In genomic region chr4:119400896-119401295, GRCm38 (mm10) we compare ENCODE assay signal across 26 mouse cellular contexts. TPM values are rescaled to one million over a fixed set of nuclear protein-coding genes. Genes with fewer than 3 reads are reported as not detected.
DNase-seq lines count a peak whose midpoint lies in the region; ATAC-seq and TF ChIP-seq lines count a peak whose summit lies in the region.
"Had no signal": no experiment of that assay in that cellular context is flagged by ENCODE, and none has a peak within 500 bp of the region (broad histone marks: within the 10 kb centered on the region; RNA-seq: fewer than 3 reads in every experiment).

No protein-coding gene starts in this region.

- DNase-seq in lung, postnatal 0 days (ENCODE audit: low spot score): no peak
- DNase-seq in lung, postnatal 10 days: no peak
- peak; percentile 65 for DNase-seq in ES-CJ7 (ENCODE audit: low read depth, low spot score)
- DNase-seq in hindbrain, embryonic 10.5 days (ENCODE audit: low spot score): no peak
- DNase-seq in kidney, postnatal 14 days: no peak
- DNase-seq: adrenal gland, postnatal 10 days; cerebellum, adult 8-10 months; cerebellum, postnatal 25 days; gastrocnemius, postnatal 10 days; heart, postnatal 36 days; kidney, adult 11 months; kidney, postnatal 25 days; liver, embryonic 13.5 days; midbrain, embryonic 14.5 days; retina, postnatal 1 day; right cerebral cortex, postnatal 25 days had no signal

- TF ChIP-seq CTCF in intestine, postnatal 0 days (IDR thresholded peaks at IDR 0.05; ENCODE audit: low read depth): peak; percentile 40
- peak; percentile 35 for TF ChIP-seq CTCF in lung, postnatal 0 days (IDR thresholded peaks at IDR 0.05)
- 0 out of 2 replicates have a peak, but pooled peaks have one; percentile 6 for TF ChIP-seq CTCF in cortical plate, adult 2 months (IDR thresholded peaks at IDR 0.05; ENCODE audit: extremely low read depth, insufficient read depth, low read length)

- no peaks in the 10 kb centered on the region for H3K4me1 ChIP-seq in intestine, postnatal 0 days (replicated peaks; ENCODE audit: control insufficient read depth, insufficient read depth, low read length)
- H3K4me1 ChIP-seq in intestine, embryonic 16.5 days (ENCODE audit: control insufficient read depth, insufficient read depth, low read length): no peaks in the 10 kb centered on the region
- no peaks in the 10 kb centered on the region for H3K4me1 ChIP-seq in lung, postnatal 0 days (ENCODE audit: insufficient read depth, low read depth, low read length)
- no peaks in the 10 kb centered on the region for H3K4me1 ChIP-seq in cortical plate, adult 2 months (ENCODE audit: control insufficient read depth, insufficient read depth, low read length)
- H3K4me1 ChIP-seq in hindbrain, embryonic 10.5 days (replicated peaks): no peaks in the 10 kb centered on the region
- H3K4me1 ChIP-seq: heart, embryonic 15.5 days; hindbrain, embryonic 13.5 days; limb, embryonic 13.5 days; liver, embryonic 13.5 days had no signal

- TF ChIP-seq EP300 in lung, postnatal 0 days (IDR thresholded peaks at IDR 0.05): no peak

- 59% methylated on average over 7 of the region's 7 CpGs for WGBS in intestine, postnatal 0 days
- WGBS in intestine, embryonic 16.5 days: 62% methylated on average over 7 of the region's 7 CpGs
- 58% methylated on average over 7 of the region's 7 CpGs for WGBS in lung, postnatal 0 days
- 62% methylated on average over 7 of the region's 7 CpGs for WGBS in hindbrain, embryonic 10.5 days

- 0 out of 2 replicates have a peak, but pooled peaks cover 7% of the 10 kb centered on the region for H3K9me3 ChIP-seq in intestine, postnatal 0 days (ENCODE audit: control insufficient read depth)
- H3K9me3 ChIP-seq in intestine, embryonic 16.5 days (ENCODE audit: control insufficient read depth, low read length): no peaks in the 10 kb centered on the region
- no peaks in the 10 kb centered on the region; the same call in 1 of the 2 replicates for H3K9me3 ChIP-seq in lung, postnatal 0 days (ENCODE audit: low read length)
- peaks cover 19% of the 10 kb centered on the region for H3K9me3 ChIP-seq in hindbrain, embryonic 10.5 days
- H3K9me3 ChIP-seq: liver, embryonic 13.5 days had no signal

- ATAC-seq in intestine, postnatal 0 days: no peak
- ATAC-seq in intestine, embryonic 16.5 days: no peak
- no peak for ATAC-seq in lung, postnatal 0 days
- ATAC-seq: forebrain, embryonic 16.5 days had no signal

- H3K4me3 ChIP-seq in intestine, postnatal 0 days (ENCODE audit: low read depth, low read length): no peak overlapping the region
- no peak overlapping the region for H3K4me3 ChIP-seq in intestine, embryonic 16.5 days (ENCODE audit: low read length)
- no peak overlapping the region for H3K4me3 ChIP-seq in lung, postnatal 0 days (ENCODE audit: low read depth, low read length)
- no peak overlapping the region for H3K4me3 ChIP-seq in cortical plate, adult 2 months (ENCODE audit: insufficient read depth, low read length)
- no peak overlapping the region for H3K4me3 ChIP-seq in hindbrain, embryonic 10.5 days
- H3K4me3 ChIP-seq: forebrain, embryonic 10.5 days; heart, embryonic 15.5 days; hindbrain, embryonic 13.5 days; limb, embryonic 13.5 days; liver, embryonic 13.5 days had no signal

- H3K9ac ChIP-seq in intestine, postnatal 0 days (ENCODE audit: low read depth, low read length): no peak overlapping the region
- H3K9ac ChIP-seq in intestine, embryonic 16.5 days (ENCODE audit: low read depth, low read length): no peak overlapping the region
- H3K9ac ChIP-seq in lung, postnatal 0 days (replicated peaks; ENCODE audit: low read depth): no peak overlapping the region
- H3K9ac ChIP-seq: heart, embryonic 15.5 days; hindbrain, embryonic 13.5 days; limb, embryonic 13.5 days; liver, embryonic 13.5 days had no signal

- H3K4me2 ChIP-seq in intestine, postnatal 0 days (replicated peaks; ENCODE audit: low read depth): no peak overlapping the region
- H3K4me2 ChIP-seq in intestine, embryonic 16.5 days (ENCODE audit: low read depth, low read length): no peak overlapping the region
- no peak overlapping the region for H3K4me2 ChIP-seq in lung, postnatal 0 days (replicated peaks; ENCODE audit: low read depth, low read length)
- H3K4me2 ChIP-seq: heart, embryonic 15.5 days; hindbrain, embryonic 13.5 days; limb, embryonic 13.5 days; liver, embryonic 13.5 days had no signal

- no peak for TF ChIP-seq POLR2A in cortical plate, adult 2 months (IDR thresholded peaks at IDR 0.05; ENCODE audit: extremely low read depth, insufficient read depth, low read length)

- no peaks in the 10 kb centered on the region for H3K36me3 ChIP-seq in intestine, postnatal 0 days (ENCODE audit: control insufficient read depth, insufficient read depth)
- no peaks in the 10 kb centered on the region for H3K36me3 ChIP-seq in intestine, embryonic 16.5 days (ENCODE audit: control insufficient read depth, insufficient read depth, low read length)
- H3K36me3 ChIP-seq in lung, postnatal 0 days (ENCODE audit: insufficient read depth, low read length): no peaks in the 10 kb centered on the region
- peaks cover 21% of the 10 kb centered on the region for H3K36me3 ChIP-seq in hindbrain, embryonic 10.5 days
- H3K36me3 ChIP-seq: liver, embryonic 13.5 days had no signal

- no peak overlapping the region for H3K27ac ChIP-seq in intestine, postnatal 0 days (ENCODE audit: low read depth, low read length)
- H3K27ac ChIP-seq in intestine, embryonic 16.5 days (ENCODE audit: low read length): no peak overlapping the region
- H3K27ac ChIP-seq in lung, postnatal 0 days (ENCODE audit: low read length): no peak overlapping the region
- no peak overlapping the region for H3K27ac ChIP-seq in cortical plate, adult 2 months (ENCODE audit: insufficient read depth, low read length)
- H3K27ac ChIP-seq in hindbrain, embryonic 10.5 days: no peak overlapping the region
- H3K27ac ChIP-seq: forebrain, embryonic 10.5 days; heart, embryonic 15.5 days; hindbrain, embryonic 13.5 days; limb, embryonic 13.5 days; liver, embryonic 13.5 days; macrophage had no signal

- H3K27me3 ChIP-seq in intestine, postnatal 0 days (replicated peaks; ENCODE audit: control insufficient read depth, insufficient read depth, low read length): no peaks in the 10 kb centered on the region
- H3K27me3 ChIP-seq in intestine, embryonic 16.5 days (replicated peaks; ENCODE audit: control insufficient read depth, insufficient read depth, low read length): no peaks in the 10 kb centered on the region
- no peaks in the 10 kb centered on the region for H3K27me3 ChIP-seq in lung, postnatal 0 days (replicated peaks; ENCODE audit: insufficient read depth, low read length)
- no peaks in the 10 kb centered on the region for H3K27me3 ChIP-seq in hindbrain, embryonic 10.5 days (ENCODE audit: insufficient read depth, poor library complexity, severe bottlenecking)
- H3K27me3 ChIP-seq: heart, embryonic 15.5 days; hindbrain, embryonic 13.5 days; limb, embryonic 13.5 days; liver, embryonic 13.5 days had no signal

RNA-seq across cellular contexts. Expression of gene Ccdc30, which starts 14.4 kb away (rescaled TPM):
- 0.64 and 1.3 TPM in 2 replicates for polyA plus RNA-seq in intestine, postnatal 0 days (2015; fragmentation: Nextera tagmentation; extraction: Ambion mirVana)
- 2.7 and 2.8 TPM in 2 replicates for polyA plus RNA-seq in intestine, embryonic 16.5 days (2015; fragmentation: Nextera tagmentation; extraction: Ambion mirVana)
- 7.3 and 7.8 TPM in 2 replicates for polyA plus RNA-seq in lung, postnatal 0 days (2015; fragmentation: Nextera tagmentation; extraction: Ambion mirVana)
- polyA plus RNA-seq in cortical plate, adult 2 months (2012; rRNA removed): 15.1 and 15.3 TPM in 2 replicates
- polyA plus RNA-seq in hindbrain, embryonic 10.5 days (2016; fragmentation: Nextera tagmentation; extraction: Ambion mirVana): 6.6 and 11.0 TPM in 2 replicates
- polyA plus RNA-seq: macrophage had no signal

RNA-seq across cellular contexts. Expression of gene Ppcs, which starts 21.3 kb away (rescaled TPM):
- 83.9 and 92.5 TPM in 2 replicates for polyA plus RNA-seq in intestine, postnatal 0 days (2015; fragmentation: Nextera tagmentation; extraction: Ambion mirVana)
- polyA plus RNA-seq in intestine, embryonic 16.5 days (2015; fragmentation: Nextera tagmentation; extraction: Ambion mirVana): 51.4 and 52.3 TPM in 2 replicates
- 28.4 and 30.5 TPM in 2 replicates for polyA plus RNA-seq in lung, postnatal 0 days (2015; fragmentation: Nextera tagmentation; extraction: Ambion mirVana)
- 9.6 and 10.2 TPM in 2 replicates for polyA plus RNA-seq in cortical plate, adult 2 months (2012; rRNA removed)
- polyA plus RNA-seq in hindbrain, embryonic 10.5 days (2016; fragmentation: Nextera tagmentation; extraction: Ambion mirVana): 25.6 and 29.7 TPM in 2 replicates

RNA-seq across cellular contexts. Expression of gene Zmynd12, which starts 21.7 kb away (rescaled TPM):
- 0.52 and 0.59 TPM in 2 replicates for polyA plus RNA-seq in intestine, postnatal 0 days (2015; fragmentation: Nextera tagmentation; extraction: Ambion mirVana)
- 0.99 and 1.2 TPM in 2 replicates for polyA plus RNA-seq in intestine, embryonic 16.5 days (2015; fragmentation: Nextera tagmentation; extraction: Ambion mirVana)
- 2.9 and 3.3 TPM in 2 replicates for polyA plus RNA-seq in lung, postnatal 0 days (2015; fragmentation: Nextera tagmentation; extraction: Ambion mirVana)
- polyA plus RNA-seq in cortical plate, adult 2 months (2012; rRNA removed): 0.32 and 0.48 TPM in 2 replicates
- 0.15 and 0.60 TPM in 2 replicates for polyA plus RNA-seq in hindbrain, embryonic 10.5 days (2016; fragmentation: Nextera tagmentation; extraction: Ambion mirVana)
- polyA plus RNA-seq: embryonic facial prominence, embryonic 11.5 days; macrophage had no signal
